13 mouse cellular contexts compared by ENCODE assay signal in genomic region chr15:25593469-25594150, GRCm38 (mm10).
"Had no signal": no experiment of that assay in that cellular context is flagged by ENCODE, and none has a peak within 500 bp of the region (broad histone marks: within the 10 kb centered on the region; RNA-seq: fewer than 3 reads in every experiment).

No protein-coding gene starts in this region.

- ATAC-seq: lung, postnatal 0 days had no signal

- H3K4me3 ChIP-seq: kidney, embryonic 15.5 days; left cerebral cortex, adult 2 months; liver, embryonic 13.5 days; megakaryocyte, embryonic 14.5 days; midbrain, embryonic 10.5 days had no signal

- DNase-seq: kidney, adult 8-10 months; kidney, postnatal 10 days; kidney, postnatal 36 days; layer of hippocampus, postnatal 36 days; liver, embryonic 13.5 days; lung, embryonic 14.5 days; lung, postnatal 36 days; thymus, adult 18-20 months had no signal

- H3K27me3 ChIP-seq: kidney, embryonic 15.5 days; liver, embryonic 13.5 days; megakaryocyte, embryonic 14.5 days had no signal

- H3K27ac ChIP-seq: kidney, embryonic 15.5 days; left cerebral cortex, adult 2 months; liver, embryonic 13.5 days; midbrain, embryonic 10.5 days had no signal

- H3K9me3 ChIP-seq: kidney, embryonic 15.5 days; liver, embryonic 13.5 days; midbrain, embryonic 10.5 days had no signal

- H3K9ac ChIP-seq: kidney, embryonic 15.5 days; liver, embryonic 13.5 days; lung, embryonic 14.5 days had no signal

- H3K4me1 ChIP-seq: liver, embryonic 13.5 days had no signal

- H3K36me3 ChIP-seq: kidney, embryonic 15.5 days; liver, embryonic 13.5 days; midbrain, embryonic 10.5 days had no signal

- H3K4me2 ChIP-seq: kidney, embryonic 15.5 days; liver, embryonic 13.5 days; lung, embryonic 14.5 days had no signal
